Mouse (Mus musculus) CH12.LX (cell line): ENCODE measurements around the gene Mpst. TPM values are rescaled to one million over a fixed set of nuclear protein-coding genes. Genes with fewer than 3 reads are reported as not detected.

Experiments used
- DNase-seq: peaks from one replicate; pipeline ENCODE4 v3.0.0-alpha.2; 2013; ENCODE audit errors: extremely low read depth
- H3K27ac ChIP-seq: 2 replicates; pipeline ENCODE4 v1.5.1; 2012; ENCODE audit warnings: low read depth, mild to moderate bottlenecking, control low read depth, moderate library complexity; ENCODE audit not compliant: insufficient read depth
- H3K27me3 ChIP-seq: replicated peaks from 2 replicates; pipeline ENCODE3; 2012; ENCODE audit warnings: inconsistent platforms
- H3K36me3 ChIP-seq, 2 experiments: replicated peaks in 1 of 2; 2 replicates each; pipeline versions ENCODE3 to v1.6.1; 2012; ENCODE audit warnings: inconsistent platforms in 1 of 2, low read length in 1 of 2, mild to moderate bottlenecking in 1 of 2, mixed read lengths in 1 of 2, moderate library complexity in 1 of 2; ENCODE audit not compliant: control insufficient read depth in 1 of 2, insufficient read depth in 1 of 2
- H3K4me1 ChIP-seq, 2 experiments: 2 replicates each; pipeline ENCODE4 v1.6.1; 2012; ENCODE audit warnings: inconsistent platforms in 1 of 2, moderate library complexity in 1 of 2; ENCODE audit not compliant: insufficient read depth in 2 of 2, control insufficient read depth in 1 of 2
- H3K4me2 ChIP-seq: 2 replicates; pipeline ENCODE4 v1.6.1; 2012; ENCODE audit warnings: low read depth, mild to moderate bottlenecking, control low read depth; ENCODE audit not compliant: poor library complexity, insufficient read depth, severe bottlenecking
- H3K4me3 ChIP-seq, 3 experiments: fragments of 150-350 bp in 1 of 3; sonication (generic) in 1 of 3; replicated peaks in 1 of 3; 2 replicates each; pipeline versions ENCODE3 to v1.5.1; 2011 to 2012; ENCODE audit warnings: low read depth in 2 of 3, low read length in 2 of 3, mild to moderate bottlenecking in 2 of 3, moderate library complexity in 2 of 3, control low read depth in 1 of 3, improper control_type of control experiment in 1 of 3, inconsistent platforms in 1 of 3, mixed read lengths in 1 of 3; ENCODE audit not compliant: poor library complexity in 1 of 3
- H3K79me2 ChIP-seq: replicated peaks from 2 replicates; pipeline ENCODE4 v1.6.1; 2012; ENCODE audit warnings: mild to moderate bottlenecking, moderate library complexity; ENCODE audit not compliant: control insufficient read depth, poor library complexity, insufficient read depth, severe bottlenecking; ENCODE audit errors: extremely low read depth
- H3K9ac ChIP-seq: 2 replicates; pipeline ENCODE4 v1.6.1; 2012; ENCODE audit warnings: low read depth, mild to moderate bottlenecking, control low read depth, moderate library complexity; ENCODE audit not compliant: insufficient read depth
- H3K9me3 ChIP-seq: replicated peaks from 2 replicates; pipeline ENCODE3; 2012; ENCODE audit warnings: low read length, inconsistent platforms, mixed read lengths
- CTCF ChIP-seq, 2 experiments: IDR thresholded peaks in 1 of 2; conservative IDR thresholded peaks in 1 of 2; 2 replicates each; pipeline ENCODE4 v1.5.1; 2011 to 2012; ENCODE audit warnings: low read depth in 2 of 2, low read length in 2 of 2, improper control_type of control experiment in 1 of 2, inconsistent platforms in 1 of 2, mild to moderate bottlenecking in 1 of 2, moderate library complexity in 1 of 2
- E2F4 ChIP-seq: IDR thresholded peaks from 2 replicates; pipeline ENCODE4 v1.6.1; 2011; ENCODE audit warnings: low read depth, low read length, improper control_type of control experiment; ENCODE audit not compliant: insufficient replicate concordance
- ELF1 ChIP-seq: IDR thresholded peaks from 2 replicates; pipeline ENCODE4 v1.6.1; 2014; ENCODE audit warnings: low read depth, mild to moderate bottlenecking, inconsistent platforms, low read length, improper control_type of control experiment
- EP300 ChIP-seq: IDR thresholded peaks from 2 replicates; pipeline ENCODE4 v1.6.1; 2011; ENCODE audit warnings: low read length, improper control_type of control experiment
- ETS1 ChIP-seq: conservative IDR thresholded peaks from 2 replicates; pipeline ENCODE4 v1.6.1; 2012; ENCODE audit warnings: low read depth, mild to moderate bottlenecking, inconsistent platforms, low read length, improper control_type of control experiment, moderate library complexity
- GABPA ChIP-seq: IDR thresholded peaks from 2 replicates; pipeline ENCODE4 v1.6.1; 2012; ENCODE audit warnings: low read depth, low read length, improper control_type of control experiment, inconsistent platforms; ENCODE audit not compliant: insufficient replicate concordance
- HCFC1 ChIP-seq: IDR thresholded peaks from 2 replicates; pipeline ENCODE4 v1.6.1; 2012; ENCODE audit warnings: low read depth, mild to moderate bottlenecking, inconsistent platforms, low read length, improper control_type of control experiment
- JUND ChIP-seq: conservative IDR thresholded peaks from 2 replicates; pipeline ENCODE4 v1.6.1; 2011; ENCODE audit warnings: low read depth, low read length, improper control_type of control experiment
- KAT2A ChIP-seq: IDR thresholded peaks from 2 replicates; pipeline ENCODE4 v1.6.1; 2012; ENCODE audit warnings: low read length, improper control_type of control experiment, inconsistent platforms; ENCODE audit not compliant: insufficient replicate concordance
- MAFK ChIP-seq: IDR thresholded peaks from 2 replicates; pipeline ENCODE4 v1.6.1; 2011; ENCODE audit warnings: low read length, improper control_type of control experiment; ENCODE audit not compliant: insufficient replicate concordance
- MEF2A ChIP-seq: IDR thresholded peaks from 2 replicates; pipeline ENCODE4 v1.6.1; 2014; ENCODE audit warnings: low read depth, mild to moderate bottlenecking, inconsistent platforms, low read length, improper control_type of control experiment, borderline replicate concordance
- MXI1 ChIP-seq: IDR thresholded peaks from 2 replicates; pipeline ENCODE4 v1.6.1; 2011; ENCODE audit warnings: mild to moderate bottlenecking, low read depth, low read length, improper control_type of control experiment
- NELFE ChIP-seq: IDR thresholded peaks from 2 replicates; pipeline ENCODE4 v1.6.1; 2011; ENCODE audit warnings: low read depth, low read length, improper control_type of control experiment
- NRF1 ChIP-seq: IDR thresholded peaks from 2 replicates; pipeline ENCODE4 v1.6.1; 2014; ENCODE audit warnings: low read depth, mild to moderate bottlenecking, inconsistent platforms, low read length, improper control_type of control experiment, moderate library complexity
- POLR2A ChIP-seq: IDR thresholded peaks from 2 replicates; pipeline ENCODE4 v1.6.1; 2011; ENCODE audit warnings: low read depth, mild to moderate bottlenecking, improper control_type of control experiment, low read length
- POLR2AphosphoS2 ChIP-seq: IDR thresholded peaks from 2 replicates; pipeline ENCODE4 v1.6.1; 2011; ENCODE audit warnings: low read depth, low read length, improper control_type of control experiment
- RAD21 ChIP-seq: IDR thresholded peaks from 2 replicates; pipeline ENCODE4 v1.6.1; 2011; ENCODE audit warnings: low read depth, mild to moderate bottlenecking, low read length, improper control_type of control experiment, moderate library complexity
- RCOR1 ChIP-seq: conservative IDR thresholded peaks from 2 replicates; pipeline ENCODE4 v1.6.1; 2012; ENCODE audit warnings: low read depth, mild to moderate bottlenecking, inconsistent platforms, low read length, improper control_type of control experiment
- SIN3A ChIP-seq: IDR thresholded peaks from 2 replicates; pipeline ENCODE4 v1.6.1; 2012; ENCODE audit warnings: low read length, improper control_type of control experiment, inconsistent platforms
- UBTF ChIP-seq: IDR thresholded peaks from 2 replicates; pipeline ENCODE4 v1.6.1; 2012; ENCODE audit warnings: low read depth, mild to moderate bottlenecking, inconsistent platforms, low read length, improper control_type of control experiment, moderate library complexity
- USF1 ChIP-seq: IDR thresholded peaks from 2 replicates; pipeline ENCODE4 v1.6.1; 2014; ENCODE audit warnings: low read depth, mild to moderate bottlenecking, inconsistent platforms, low read length, improper control_type of control experiment
- ZC3H11A ChIP-seq: IDR thresholded peaks from 2 replicates; pipeline ENCODE4 v1.6.1; 2012; ENCODE audit warnings: low read depth, mild to moderate bottlenecking, inconsistent platforms, low read length, improper control_type of control experiment
- ZNF384 ChIP-seq: IDR thresholded peaks from 2 replicates; pipeline ENCODE4 v1.6.1; 2012; ENCODE audit warnings: low read depth, low read length, improper control_type of control experiment, inconsistent platforms
- dilution Hi-C: fragments of 300-500 bp; cut with MboI; formaldehyde crosslinking; loops from 2 replicates; pipeline ENCODE4 v1.14.3; 2020; ENCODE audit warnings: low sequenced_read_pairs; ENCODE audit not compliant: extremely low pct_unique_long_range_greater_than_20kb, extremely low pct_ligation_motif_present
- in situ Hi-C: fragments of 300-500 bp; cut with MboI; formaldehyde crosslinking; loops from 3 replicates; pipeline ENCODE4 v1.14.3; 2019; ENCODE audit warnings: low sequenced_read_pairs, low pct_ligation_motif_present, low pct_unique_long_range_greater_than_20kb, mixed read lengths
- polyA plus RNA-seq: library from polyadenylated mRNA; unstranded; fragments of >175 nt; gene quantifications from 2 replicates; pipeline ENCODE4 v1.2.1, GENCODE M21; 2012; ENCODE audit warnings: low read depth; ENCODE audit not compliant: insufficient read length
- total RNA-seq, 2 experiments: library from RNA; depleted of rRNA; stranded (reverse); fragments of 300-350 nt in 1 of 2; fragments of >200 nt in 1 of 2; gene quantifications; 2 replicates each; pipeline ENCODE4 v1.2.3; 2012 to 2014

Gene Mpst
- total and polyA plus RNA-seq, 3 experiments, result 24.4 to 46.3 (median 27.0) TPM

- no peak for DNase-seq
- Histone ChIP-seq H3K27me3 (peaks cover 37% of the 10 kb centered on the region), H3K4me3 (no peak overlapping the region), H3K9ac (no peak overlapping the region), H3K79me2 (no peaks in the 10 kb centered on the region), H3K4me1 (peaks cover 3 to 17% of the 10 kb centered on the region in 2 experiments), H3K27ac (no peak overlapping the region), H3K36me3 (no peaks in the 10 kb centered on the region), H3K9me3 (no peaks in the 10 kb centered on the region), H3K4me2 (no peak overlapping the region)
- in situ Hi-C loops, result no loop called here
- dilution Hi-C loops, result no loop called here
- TF ChIP-seq EP300, result no peak
- no peak for TF ChIP-seq NELFE
- TF ChIP-seq SIN3A, result no peak
- TF ChIP-seq RCOR1, result no peak
- no peak for TF ChIP-seq NRF1
- TF ChIP-seq ETS1, result no peak
- TF ChIP-seq GABPA, result no peak
- no peak for TF ChIP-seq KAT2A
Observed at GRCm38 (mm10) chr15:78403301-78403741, 2.9 kb upstream of the Mpst start.

- in situ Hi-C loops, result no loop called here
- Histone ChIP-seq H3K27me3 (peaks cover 33% of the 10 kb centered on the region), H3K27ac (no peak overlapping the region)
Observed at GRCm38 (mm10) chr15:78403896-78404295, 2.3 kb upstream of the Mpst start.

More at GRCm38 (mm10) chr15:78403896-78404295, 2.3 kb upstream of the Mpst start:
- Histone ChIP-seq H3K79me2 (no peaks in the 10 kb centered on the region), H3K36me3 (no peaks in the 10 kb centered on the region), H3K9ac (no peak overlapping the region), H3K4me1 (peaks cover 3 to 17% of the 10 kb centered on the region in 2 experiments), H3K4me3 (no peak overlapping the region), H3K4me2 (no peak overlapping the region), H3K9me3 (no peaks in the 10 kb centered on the region)
- TF ChIP-seq JUND (no peak), ELF1 (no peak), GABPA (no peak), USF1 (no peak), MXI1 (no peak), HCFC1 (no peak), UBTF (no peak), NELFE (no peak), ZNF384 (no peak), POLR2A (no peak), MEF2A (no peak), RAD21 (no peak), CTCF (conservative IDR thresholded peaks at IDR 0.05 in 1 of 2, IDR thresholded peaks at IDR 0.05 in 1 of 2; ENCODE audit: low read depth in 2 of 2, low read length in 2 of 2) (no peak), MAFK (no peak), RCOR1 (no peak), E2F4 (no peak), ZC3H11A (no peak), NRF1 (no peak), POLR2AphosphoS2 (no peak)
- dilution Hi-C loops, result no loop called here
- DNase-seq, result no peak
